Mouse (Mus musculus) Patski (cell line): ENCODE data around the gene Synpo2. TPM values are rescaled to one million over a fixed set of nuclear protein-coding genes. Genes with fewer than 3 reads are reported as not detected.
A peak's percentile ranks its signal among the peaks of the same experiment; 100 is the strongest.

Source experiments
- ATAC-seq: fragments of 100-300 bp; one replicate; pipeline ENCODE4 v1.8.0; 2021
- CTCF ChIA-PET: fragments of 350-600 bp; sonication (Branson Sonifier 250); formaldehyde crosslinking; loops from one replicate; lab custom pipeline; 2022; ENCODE audit warnings: inconsistent platforms; lab: Charles Lee
- POLR2A ChIA-PET: fragments of 350-600 bp; sonication (Branson Sonifier 250); formaldehyde crosslinking; loops from one replicate; lab custom pipeline; 2022; ENCODE audit warnings: antibody characterized with exemption, inconsistent platforms; lab: Charles Lee
- DNase-seq: peaks from one replicate; pipeline ENCODE4 v3.0.0-alpha.2; 2011; ENCODE audit warnings: low read depth, low spot score
- H3K27me3 ChIP-seq: fragments of 371-371 bp; one replicate; pipeline ENCODE4 v1.5.1; 2021
- CTCF ChIP-seq: fragments of 100-300 bp; IDR thresholded peaks from one replicate; pipeline ENCODE4 v1.5.1; 2021
- in situ Hi-C: fragments of 300-500 bp; cut with MboI; formaldehyde crosslinking; loops from 3 replicates; pipeline ENCODE4 v1.11.1; 2018; ENCODE audit warnings: low pct_unique_long_range_greater_than_20kb, mixed read lengths
- polyA plus RNA-seq: library from polyadenylated mRNA; unstranded; gene quantifications from one replicate; pipeline ENCODE4 v1.2.3, GENCODE M21; 2021

The Synpo2 gene
- polyA plus RNA-seq, 1 experiment from 2014 or later = 0.83 TPM

DNA sequence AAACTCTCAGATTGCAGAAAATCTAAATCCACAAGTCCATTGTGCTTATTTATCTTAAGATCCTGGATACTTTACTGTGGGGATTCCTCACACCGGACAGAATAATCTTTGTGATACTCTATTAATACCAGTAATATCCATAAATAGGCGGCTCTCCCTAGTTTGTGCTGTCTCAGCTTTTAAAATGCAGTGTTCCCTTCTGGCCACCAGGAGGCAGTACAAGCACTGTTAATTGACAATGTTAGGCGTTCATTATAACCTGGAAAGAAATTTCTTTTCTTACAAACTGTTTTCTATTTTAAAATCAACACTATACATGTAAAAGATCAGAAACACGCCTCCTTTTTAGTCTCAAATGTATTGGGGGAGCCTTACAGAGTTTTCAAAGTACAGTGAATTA is 75.2 kb downstream of the Synpo2 start:
- TF ChIP-seq CTCF = peak; percentile 92
- DNase-seq (no peak), ATAC-seq (no peak)
- in situ Hi-C loops = loop anchor here (5.0 kb wide), 3 partner anchors 162 to 347 kb away; no protein-coding TSS in a partner anchor
- ChIA-PET CTCF (interaction anchor here (0.7 to 4.5 kb wide), 27 partner anchors 9 to 519 kb away, joined by 3 to 39 read pairs (median 10); partner anchors contain the start of gene Synpo2), POLR2A (no interaction called here)
- no peaks in the 10 kb centered on the region for H3K27me3 ChIP-seq

DNA sequence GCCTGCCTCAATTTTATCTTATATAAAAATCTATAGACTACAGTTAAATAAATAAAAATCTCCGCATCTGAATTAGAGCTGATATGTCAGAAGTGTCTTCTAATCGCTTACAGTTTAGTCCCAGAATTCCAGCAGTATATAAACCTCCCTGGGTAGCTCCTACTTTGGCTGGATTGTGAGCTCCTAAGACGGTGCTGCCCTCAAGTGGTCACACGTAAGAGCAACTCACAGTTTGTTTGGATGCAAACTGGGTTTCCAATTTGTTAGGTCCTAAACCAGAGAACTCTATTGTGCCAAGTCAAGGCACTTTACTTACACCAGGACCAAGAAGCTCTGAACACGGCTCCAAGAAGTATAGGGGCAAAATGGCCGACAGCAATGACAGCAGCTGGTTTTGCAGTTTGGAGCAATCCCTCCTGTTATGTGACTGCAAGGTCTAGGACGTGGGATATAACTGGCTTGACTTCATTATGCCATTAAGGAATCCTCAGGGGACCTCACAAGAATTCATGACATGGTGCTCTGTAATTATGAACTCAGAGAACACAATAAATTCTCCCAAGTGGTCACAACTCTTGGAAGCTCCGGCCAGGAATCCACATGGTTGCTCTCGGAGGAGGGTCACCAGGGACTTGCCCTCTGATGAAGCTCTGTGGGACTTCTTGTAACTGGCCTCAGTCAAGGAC is 76.7 kb downstream of the Synpo2 start:
- in situ Hi-C loops = loop anchor here (10.0 kb wide), 1 partner anchor 514 kb away; no protein-coding TSS in a partner anchor
- TF ChIP-seq CTCF = peak; percentile 97
- ChIA-PET CTCF (interaction anchor here (0.7 to 4.5 kb wide), 66 partner anchors 8 to 517 kb away, joined by 3 to 39 read pairs (median 5); partner anchors contain the start of genes 1810037I17Rik and Synpo2), POLR2A (interaction anchor here (0.5 to 1.5 kb wide), 4 partner anchors 11 to 170 kb away, joined by 3 read pairs; no protein-coding TSS in a partner anchor)
- DNase-seq = no peak
- peak; percentile 70 for ATAC-seq
- H3K27me3 ChIP-seq = no peaks in the 10 kb centered on the region

GRCm38 (mm10) chr3:123158579-123158978 is 77.4 kb downstream of the Synpo2 start:
- ATAC-seq (no peak), DNase-seq (no peak)
- ChIA-PET POLR2A (no interaction called here), CTCF (interaction anchor here (0.8 to 4.5 kb wide), 46 partner anchors 7 to 511 kb away, joined by 3 to 39 read pairs (median 6); partner anchors contain the start of genes 1810037I17Rik and Synpo2)
- in situ Hi-C loops = loop anchor here (10.0 kb wide), 1 partner anchor 514 kb away; no protein-coding TSS in a partner anchor
- peak; percentile 56 for TF ChIP-seq CTCF
- no peaks in the 10 kb centered on the region for H3K27me3 ChIP-seq

- H3K27me3 ChIP-seq = no peaks in the 10 kb centered on the region
- ATAC-seq (no peak), DNase-seq (no peak)
- ChIA-PET POLR2A (no interaction called here), CTCF (interaction anchor here (1.1 to 3.6 kb wide), 8 partner anchors 6 to 82 kb away, joined by 3 to 22 read pairs (median 6); no protein-coding TSS in a partner anchor)
- no peak for TF ChIP-seq CTCF
- in situ Hi-C loops = loop anchor here (10.0 kb wide), 1 partner anchor 509 kb away; no protein-coding TSS in a partner anchor
Observed at GRCm38 (mm10) chr3:123153337-123153736, 82.6 kb downstream of the Synpo2 start.

- POLR2A ChIA-PET = no interaction called here
- in situ Hi-C loops = loop anchor here (10.0 kb wide), 1 partner anchor 508 kb away; no protein-coding TSS in a partner anchor
Observed at GRCm38 (mm10) chr3:123152911-123153310, 83.0 kb downstream of the Synpo2 start.

GRCm38 (mm10) chr3:123150523-123151135 is 85.3 kb downstream of the Synpo2 start:
- DNase-seq (no peak), ATAC-seq (no peak)
- POLR2A ChIA-PET = interaction anchor here (1.1 kb wide), 1 partner anchor 10 kb away, joined by 3 read pairs; no protein-coding TSS in a partner anchor
- H3K27me3 ChIP-seq = no peaks in the 10 kb centered on the region
- TF ChIP-seq CTCF = no peak
- CTCF ChIA-PET = interaction anchor here (1.8 to 3.8 kb wide), 3 partner anchors 9 to 13 kb away, joined by 5 to 22 read pairs (median 17); no protein-coding TSS in a partner anchor
- in situ Hi-C loops = loop anchor here (10.0 kb wide), 1 partner anchor 506 kb away; no protein-coding TSS in a partner anchor

More at GRCm38 (mm10) chr3:123152911-123153310, 83.0 kb downstream of the Synpo2 start:
- ATAC-seq (no peak), DNase-seq (no peak)
- H3K27me3 ChIP-seq = no peaks in the 10 kb centered on the region
- CTCF ChIA-PET = interaction anchor here (1.2 to 3.6 kb wide), 8 partner anchors 7 to 82 kb away, joined by 3 to 22 read pairs (median 6); no protein-coding TSS in a partner anchor
- no peak for TF ChIP-seq CTCF

GRCm38 (mm10) chr3:123149380-123150162 is 86.4 kb downstream of the Synpo2 start:
- ATAC-seq (no peak), DNase-seq (no peak)
- CTCF ChIA-PET = interaction anchor here (1.8 to 3.8 kb wide), 4 partner anchors 9 to 12 kb away, joined by 5 to 22 read pairs (median 15); no protein-coding TSS in a partner anchor
- in situ Hi-C loops = loop anchor here (10.0 kb wide), 1 partner anchor 505 kb away; no protein-coding TSS in a partner anchor
- TF ChIP-seq CTCF = no peak
- POLR2A ChIA-PET = interaction anchor here (1.1 kb wide), 1 partner anchor 9 kb away, joined by 3 read pairs; no protein-coding TSS in a partner anchor
- H3K27me3 ChIP-seq = no peaks in the 10 kb centered on the region

DNA sequence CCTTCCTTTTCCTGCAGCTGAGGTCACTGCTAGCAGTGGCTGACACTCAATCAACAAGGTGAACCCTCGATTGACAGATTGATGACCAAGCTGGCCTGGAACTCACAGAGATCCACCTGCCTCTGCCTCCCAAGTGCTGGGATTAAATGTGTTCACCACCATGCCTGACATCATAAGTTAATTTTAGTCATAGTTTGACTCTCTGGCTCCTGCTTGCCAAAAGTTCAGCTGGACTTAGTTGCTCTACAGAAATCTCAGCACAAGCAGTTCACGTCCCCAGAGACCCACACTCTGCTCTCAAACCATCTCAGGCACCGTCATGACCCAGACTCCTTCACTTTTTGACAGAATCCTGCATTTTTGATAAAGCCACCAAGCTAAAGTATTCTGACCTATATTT is 87.3 kb downstream of the Synpo2 start:
- no peak for TF ChIP-seq CTCF
- ChIA-PET CTCF (interaction anchor here (1.8 to 3.8 kb wide), 2 partner anchors 10 to 11 kb away, joined by 13 to 17 read pairs; no protein-coding TSS in a partner anchor), POLR2A (no interaction called here)
- in situ Hi-C loops = no loop called here
- DNase-seq = no peak
- ATAC-seq = no peak
- H3K27me3 ChIP-seq = no peaks in the 10 kb centered on the region

DNA sequence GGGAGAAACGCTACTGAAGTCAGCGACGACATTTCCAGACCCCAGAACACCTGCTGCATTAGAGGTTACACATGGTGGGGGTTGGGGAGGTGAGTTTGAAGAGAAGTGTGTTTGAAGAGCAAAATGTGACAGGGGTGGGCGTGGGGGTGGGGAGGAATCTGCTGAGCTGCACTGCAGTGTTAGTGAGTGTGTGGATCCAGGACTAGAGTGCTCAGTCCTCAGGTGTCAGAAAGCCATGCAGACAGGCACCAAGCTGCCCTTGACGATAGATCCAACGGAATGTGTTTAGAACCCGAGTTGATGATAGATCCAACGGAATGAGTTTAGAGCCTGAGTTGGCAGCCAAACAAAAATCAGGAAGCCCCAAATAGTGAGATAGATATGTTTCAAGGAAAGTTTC is 89.4 kb downstream of the Synpo2 start:
- POLR2A ChIA-PET = no interaction called here
- in situ Hi-C loops = no loop called here
- no peak for DNase-seq
- no peak for ATAC-seq
- no peaks in the 10 kb centered on the region for H3K27me3 ChIP-seq
- no peak for TF ChIP-seq CTCF
- CTCF ChIA-PET = no interaction called here
